Mouse (Mus musculus): Measurements from ENCODE around the gene Wdr74. TPM values are rescaled to one million over a fixed set of nuclear protein-coding genes. Genes with fewer than 3 reads are reported as not detected.

Gene Wdr74
- total RNA-seq, 2 experiments from 2014 or later: 30.3 to 31.1 TPM

Small RNA genes within 50 kb of the gene (microRNA-seq; reads per million reads assigned to microRNA genes)
- gene Mir6992: 0 reads per million in 2 experiments

Other genes starting within 250 kb of the Wdr74 start
- not detected for gene Slc22a8, start 144.6 kb upstream of the Wdr74 start, total RNA-seq (2021)
- not detected for gene Slc22a6, start 117.8 kb upstream of the Wdr74 start, total RNA-seq (2021)
- gene Chrm1, start 72.0 kb upstream of the Wdr74 start, total RNA-seq (2021): not detected
- gene Slc3a2, start 12.5 kb upstream of the Wdr74 start, total RNA-seq (2021): 10 to 100 TPM; 62.4 to 66.3 TPM
- gene 1700092M07Rik, start 4.9 kb downstream of the Wdr74 start, total RNA-seq (2021): not detected
- gene Stx5a, start 5.6 kb downstream of the Wdr74 start, total RNA-seq (2021): 10 to 100 TPM; 43.4 to 48.5 TPM
- 10 to 100 TPM; 82.1 to 86.1 TPM for gene Nxf1, start 21.2 kb downstream of the Wdr74 start, total RNA-seq (2021)
- 100 to 1,000 TPM; 121 to 133 TPM for gene Tmem223, start 35.2 kb downstream of the Wdr74 start, total RNA-seq (2021)
- 10 to 100 TPM; 16.6 to 17.1 TPM for gene Tmem179b, start 38.6 kb downstream of the Wdr74 start, total RNA-seq (2021)
- gene Taf6l, start 50.6 kb downstream of the Wdr74 start, total RNA-seq (2021): 10 to 100 TPM; 12.1 to 12.5 TPM
- gene Polr2g, start 62.8 kb downstream of the Wdr74 start, total RNA-seq (2021): 10 to 100 TPM; 71.2 to 80.6 TPM
- 1 to 10 TPM; 2.4 to 2.5 TPM for gene Zbtb3, start 66.7 kb downstream of the Wdr74 start, total RNA-seq (2021)
- gene Ttc9c, start 83.5 kb downstream of the Wdr74 start, total RNA-seq (2021): 10 to 100 TPM; 20.9 to 22.8 TPM
- gene Hnrnpul2, start 84.2 kb downstream of the Wdr74 start, total RNA-seq (2021): 10 to 100 TPM; 53.5 to 56.0 TPM
- not detected for gene AC129217.1, start 93.9 kb downstream of the Wdr74 start, total RNA-seq (2021)
- 10 to 100 TPM; 26.2 to 27.5 TPM for gene Bscl2, start 101.6 kb downstream of the Wdr74 start, total RNA-seq (2021)
- gene Gng3, start 103.4 kb downstream of the Wdr74 start, total RNA-seq (2021): under 1 TPM in 1 of 2 experiments, not detected in 1; 0.16 TPM
- 1 to 10 TPM; 2.4 to 2.5 TPM for gene Lrrn4cl, start 114.9 kb downstream of the Wdr74 start, total RNA-seq (2021)
- 100 to 1,000 TPM; 112 to 125 TPM for gene Ubxn1, start 135.7 kb downstream of the Wdr74 start, total RNA-seq (2021)
- 10 to 100 TPM; 39.4 to 41.2 TPM for gene Uqcc3, start 145.1 kb downstream of the Wdr74 start, total RNA-seq (2021)
- gene Lbhd1, start 147.9 kb downstream of the Wdr74 start, total RNA-seq (2021): 1 to 10 TPM; 2.1 to 5.6 TPM
- gene Gm49403, start 148.1 kb downstream of the Wdr74 start, total RNA-seq (2021): not detected
- 10 to 100 TPM; 23.7 to 24.9 TPM for gene 1810009A15Rik, start 153.0 kb downstream of the Wdr74 start, total RNA-seq (2021)
- 1 to 10 TPM; 2.3 to 3.6 TPM for gene Gm49416, start 153.1 kb downstream of the Wdr74 start, total RNA-seq (2021)
- gene Ints5, start 157.2 kb downstream of the Wdr74 start, total RNA-seq (2021): 10 to 100 TPM; 16.3 to 17.1 TPM
- 10 to 100 TPM; 80.9 to 83.7 TPM for gene Ganab, start 162.2 kb downstream of the Wdr74 start, total RNA-seq (2021)
- gene B3gat3, start 184.5 kb downstream of the Wdr74 start, total RNA-seq (2021): 10 to 100 TPM; 36.0 to 38.0 TPM
- gene Rom1, start 193.5 kb downstream of the Wdr74 start, total RNA-seq (2021): 1 to 10 TPM; 3.1 to 3.2 TPM
- 10 to 100 TPM; 15.4 to 16.6 TPM for gene Eml3, start 193.7 kb downstream of the Wdr74 start, total RNA-seq (2021)
- 10 to 100 TPM; 62.5 to 63.8 TPM for gene Mta2, start 206.0 kb downstream of the Wdr74 start, total RNA-seq (2021)
- 1 to 10 TPM; 8.3 to 9.6 TPM for gene Tut1, start 218.0 kb downstream of the Wdr74 start, total RNA-seq (2021)
- gene Eef1g, start 231.2 kb downstream of the Wdr74 start, total RNA-seq (2021): 100 to 1,000 TPM; 357 to 371 TPM